Mouse (Mus musculus) gonadal fat pad, adult 2 months (tissue): Measurements from ENCODE around the gene Gm136. TPM values are rescaled to one million over a fixed set of nuclear protein-coding genes. Genes with fewer than 3 reads are reported as not detected.

ENCODE experiments used
- DNase-seq: peaks from one replicate; pipeline ENCODE4 v3.0.0-alpha.2; 2012; ENCODE audit warnings: low read depth
- polyA plus RNA-seq: library from polyadenylated mRNA; depleted of rRNA; stranded (reverse); fragments of >200 nt; gene quantifications from 2 replicates; pipeline ENCODE4 v1.2.3, GENCODE M21; 2012; rRNA removed

Gm136 gene
- polyA plus RNA-seq, 1 experiment = not detected

DNA sequence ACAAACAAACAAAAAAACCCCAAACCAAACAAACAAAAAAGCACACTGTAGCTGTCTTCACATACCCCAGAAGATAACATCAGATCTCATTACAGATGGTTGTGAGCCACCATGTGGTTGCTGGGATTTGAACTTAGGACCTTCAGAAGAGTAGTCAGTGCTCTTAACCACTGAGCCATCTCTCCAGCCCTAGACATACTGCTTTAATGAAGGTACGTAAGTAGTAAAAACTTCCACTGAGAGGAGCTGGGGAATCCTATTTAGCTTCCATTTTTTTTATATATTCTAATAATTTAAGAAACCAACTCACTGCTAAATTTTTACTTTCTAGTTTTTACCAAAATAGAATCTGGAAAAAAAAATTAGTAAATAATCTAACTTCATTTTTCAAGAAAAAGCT lies 41.0 kb downstream of the Gm136 start:
- DNase-seq = no peak

DNA sequence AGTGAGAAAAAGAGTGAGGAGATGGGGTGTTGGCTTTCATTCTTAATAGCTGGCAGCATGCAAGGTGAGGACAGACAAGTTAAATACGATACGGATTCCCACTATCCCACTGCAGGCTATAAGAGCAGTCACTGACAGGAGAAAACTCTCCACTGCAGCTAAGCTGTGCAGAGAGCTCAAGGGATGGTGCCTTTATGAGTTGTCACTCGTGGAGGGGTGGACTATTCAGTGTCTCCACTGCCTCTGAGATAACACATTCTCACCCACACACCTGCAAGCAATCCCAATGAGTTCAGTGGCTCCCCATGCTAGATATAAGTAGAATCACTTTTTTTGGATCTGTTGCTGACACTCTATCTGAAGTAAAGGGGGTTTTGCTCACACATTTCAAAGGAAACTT lies 47.9 kb downstream of the Gm136 start:
- no peak for DNase-seq

DNA sequence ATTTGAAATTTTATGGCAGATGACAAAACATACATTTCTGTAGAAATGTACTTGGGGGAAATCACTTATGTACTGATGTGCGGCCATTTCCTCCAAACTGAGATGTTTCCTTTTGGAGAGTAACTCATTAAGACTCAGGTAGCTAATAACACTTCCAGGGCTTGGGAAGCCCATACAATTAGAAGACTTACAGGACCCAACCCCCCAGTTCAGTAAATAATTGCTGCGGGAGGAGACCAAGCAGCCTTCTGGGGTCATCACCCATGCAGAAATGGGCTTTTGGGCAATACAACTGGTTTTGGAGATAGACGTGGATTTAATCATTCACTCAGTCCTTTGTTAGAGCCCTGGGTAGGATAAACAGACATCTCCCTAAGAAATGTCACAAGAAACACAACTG lies 48.8 kb downstream of the Gm136 start:
- no peak for DNase-seq

DNA sequence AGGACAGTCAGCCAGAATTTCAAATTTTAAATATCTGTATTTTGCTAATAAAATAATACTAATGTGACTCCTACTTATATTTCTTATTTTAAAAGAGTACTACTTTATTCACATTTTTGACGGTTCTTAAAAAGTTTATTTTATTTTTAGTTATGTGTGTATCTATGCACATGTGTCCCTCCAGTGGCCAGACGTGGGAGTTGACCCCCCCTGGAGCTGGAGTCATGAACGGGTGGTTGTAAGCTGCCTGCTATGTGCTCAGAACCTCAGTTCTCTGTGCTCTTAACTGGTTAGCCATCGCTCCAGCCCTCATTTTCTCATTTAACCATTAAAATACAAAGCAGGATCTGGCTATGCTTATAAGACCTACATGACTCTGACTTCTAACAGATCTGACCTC lies 53.0 kb downstream of the Gm136 start:
- DNase-seq = no peak

DNA sequence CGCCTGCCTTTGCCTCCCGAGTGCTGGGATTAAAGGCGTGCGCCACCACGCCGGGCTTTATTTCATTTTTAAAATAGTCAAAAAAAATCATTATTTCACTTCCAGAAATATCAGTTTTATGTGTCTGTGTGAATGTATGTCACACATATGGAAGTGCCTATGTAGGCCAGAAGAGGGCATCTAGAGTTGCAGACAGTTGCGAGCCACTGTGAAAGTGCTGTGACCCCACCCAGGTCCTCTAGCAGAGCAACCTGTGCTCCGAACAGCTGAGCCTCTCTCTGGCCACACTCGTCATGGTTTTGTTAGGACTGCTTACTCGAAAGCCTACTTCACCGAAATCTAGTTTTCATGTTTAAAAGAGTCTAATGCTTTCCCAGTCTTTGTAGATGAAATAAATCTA lies 53.8 kb downstream of the Gm136 start:
- no peak for DNase-seq

DNA sequence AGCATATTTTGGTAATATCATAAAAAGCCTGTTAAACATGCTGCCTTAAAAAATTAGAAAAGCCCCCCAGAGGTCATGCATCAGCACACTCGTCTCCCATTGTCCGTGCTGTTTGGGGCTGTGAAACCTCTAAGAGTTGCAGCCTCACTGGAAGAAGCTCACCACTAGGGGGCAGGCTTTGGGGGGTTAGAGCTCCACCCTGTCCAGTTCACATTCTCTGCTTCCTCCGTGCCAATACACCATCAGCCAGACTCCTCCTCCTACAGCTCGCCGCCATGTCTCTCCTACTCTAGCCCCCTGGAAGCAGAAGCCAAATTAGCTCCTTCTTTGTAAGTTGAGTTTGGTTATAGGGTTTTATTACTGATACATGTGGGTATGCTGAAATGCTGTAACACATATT lies 54.5 kb downstream of the Gm136 start:
- no peak for DNase-seq

Other genes starting within 250 kb of the Gm136 start
- gene Akirin2, start 205.3 kb downstream of the Gm136 start, polyA plus RNA-seq = 21.3 and 27.7 TPM in 2 replicates
- 17.5 and 20.8 TPM in 2 replicates for gene Orc3, start 141.3 kb downstream of the Gm136 start, polyA plus RNA-seq
- gene Rars2, start 141.3 kb downstream of the Gm136 start, polyA plus RNA-seq = 12.1 and 14.5 TPM in 2 replicates
- gene Slc35a1, start 68.8 kb downstream of the Gm136 start, polyA plus RNA-seq = 14.3 and 16.8 TPM in 2 replicates
- 0.80 and 1.8 TPM in 2 replicates for gene Cfap206, start 26.1 kb downstream of the Gm136 start, polyA plus RNA-seq
- 7.9 and 8.6 TPM in 2 replicates for gene Smim8, start 22.2 kb upstream of the Gm136 start, polyA plus RNA-seq
- 2.6 and 3.5 TPM in 2 replicates for gene Zfp292, start 126.7 kb upstream of the Gm136 start, polyA plus RNA-seq
- not detected in 2 replicates for gene Cga, start 137.5 kb upstream of the Gm136 start, polyA plus RNA-seq